Mouse (Mus musculus): ENCODE data around the gene Foxk1. TPM values are rescaled to one million over a fixed set of nuclear protein-coding genes. Genes with fewer than 3 reads are reported as not detected.

Gene Foxk1
- polyA plus RNA-seq (2012) = 0.77 and 0.91 TPM in 2 replicates

DNA sequence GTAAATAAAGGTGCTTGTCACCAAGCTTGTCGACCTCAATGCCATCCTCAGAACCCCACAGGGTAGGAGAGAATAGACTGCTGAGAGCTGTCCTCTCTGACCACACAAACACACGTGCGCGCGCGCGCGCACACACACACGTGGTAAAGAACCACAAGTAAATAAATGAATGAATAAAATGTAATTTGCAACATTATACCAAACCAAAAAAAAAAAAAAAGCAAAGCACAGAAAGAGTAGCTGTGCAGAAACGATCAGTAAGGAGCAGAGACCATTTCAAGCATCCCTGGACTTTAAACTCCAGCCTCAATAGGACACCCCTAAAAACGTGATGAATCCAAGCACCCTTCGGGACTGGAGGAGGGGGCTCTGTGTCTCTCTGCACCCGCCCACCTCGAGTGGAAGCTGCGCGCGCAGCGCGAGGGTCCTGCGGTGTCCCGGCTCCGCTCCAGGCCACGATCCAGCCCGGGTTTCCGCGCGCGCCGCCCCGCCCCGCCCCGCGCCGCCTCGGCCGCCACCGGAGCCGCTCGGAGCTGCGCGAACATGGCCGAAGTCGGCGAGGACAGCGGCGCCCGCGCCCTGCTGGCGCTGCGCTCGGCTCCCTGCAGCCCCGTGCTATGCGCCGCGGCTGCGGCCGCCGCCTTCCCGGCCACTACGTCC, at the start of gene Foxk1:
Foxk1 (plus strand) TSS at position 517 of the 660 bp plus-strand sequence.
- Histone ChIP-seq H3K4me1 (ENCODE audit: control insufficient read depth) (peaks cover 47% of the 10 kb centered on the region), H3K36me3 (ENCODE audit: control insufficient read depth) (peaks cover 14% of the 10 kb centered on the region), H3K27me3 (ENCODE audit: control insufficient read depth) (no peaks in the 10 kb centered on the region), H3K9me3 (ENCODE audit: control insufficient read depth, low read length) (no peaks in the 10 kb centered on the region), H3K4me3 (replicated peaks) (peak within 1 kb of the TSS; percentile 85)
- no peak for TF ChIP-seq TAL1 (IDR thresholded peaks at IDR 0.05; ENCODE audit: low read length)
- TF ChIP-seq GATA1 (IDR thresholded peaks at IDR 0.05; ENCODE audit: low read length) = no peak

- H3K4me3 ChIP-seq (replicated peaks) = no peak overlapping the region
- no peaks in the 10 kb centered on the region for H3K9me3 ChIP-seq (ENCODE audit: control insufficient read depth, low read length)
- TF ChIP-seq TAL1 (IDR thresholded peaks at IDR 0.05; ENCODE audit: low read length) = no peak
- TF ChIP-seq GATA1 (IDR thresholded peaks at IDR 0.05; ENCODE audit: low read length) = no peak
- H3K4me1 ChIP-seq (ENCODE audit: control insufficient read depth) = no peaks in the 10 kb centered on the region
- H3K36me3 ChIP-seq (ENCODE audit: control insufficient read depth) = no peaks in the 10 kb centered on the region
- H3K27me3 ChIP-seq (ENCODE audit: control insufficient read depth) = no peaks in the 10 kb centered on the region
These were observed 48.9 kb upstream of the Foxk1 start for GRCm38 (mm10) chr5:142352336-142352892.

GRCm38 (mm10) chr5:142355144-142355543, 46.2 kb upstream of the Foxk1 start:
- no peak overlapping the region for H3K4me3 ChIP-seq (replicated peaks)
- no peaks in the 10 kb centered on the region for H3K36me3 ChIP-seq (ENCODE audit: control insufficient read depth)
- H3K27me3 ChIP-seq (ENCODE audit: control insufficient read depth) = no peaks in the 10 kb centered on the region
- H3K4me1 ChIP-seq (ENCODE audit: control insufficient read depth) = no peaks in the 10 kb centered on the region
- no peak for TF ChIP-seq TAL1 (IDR thresholded peaks at IDR 0.05; ENCODE audit: low read length)
- no peak for TF ChIP-seq GATA1 (IDR thresholded peaks at IDR 0.05; ENCODE audit: low read length)
- H3K9me3 ChIP-seq (ENCODE audit: control insufficient read depth, low read length) = no peaks in the 10 kb centered on the region

DNA sequence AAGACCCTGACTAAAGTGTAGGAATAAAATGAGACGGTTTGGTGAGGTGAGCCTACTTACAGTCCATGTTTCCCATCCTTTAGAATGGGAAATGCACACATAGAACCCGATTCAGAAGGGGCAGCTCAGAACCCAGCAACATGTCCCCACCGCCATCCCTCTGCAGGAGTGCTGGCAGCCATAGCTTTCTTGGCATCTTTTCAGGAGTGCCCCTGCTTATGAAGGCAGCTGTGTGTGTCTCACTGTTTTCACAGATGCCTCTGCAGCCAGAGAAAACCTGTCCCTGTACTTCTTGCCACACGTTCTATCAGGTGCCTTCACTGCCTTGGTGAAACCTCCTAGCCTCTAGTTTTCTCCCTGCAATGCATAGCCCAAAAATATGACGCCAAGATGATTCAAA, 40.1 kb upstream of the Foxk1 start:
- Histone ChIP-seq H3K36me3 (ENCODE audit: control insufficient read depth) (no peaks in the 10 kb centered on the region), H3K9me3 (ENCODE audit: control insufficient read depth, low read length) (no peaks in the 10 kb centered on the region), H3K4me1 (ENCODE audit: control insufficient read depth) (peaks cover under 1% of the 10 kb centered on the region; the same call in 1 of the 2 replicates), H3K4me3 (replicated peaks) (no peak overlapping the region), H3K27me3 (ENCODE audit: control insufficient read depth) (no peaks in the 10 kb centered on the region)
- no peak for TF ChIP-seq TAL1 (IDR thresholded peaks at IDR 0.05; ENCODE audit: low read length)
- no peak for TF ChIP-seq GATA1 (IDR thresholded peaks at IDR 0.05; ENCODE audit: low read length)

GRCm38 (mm10) chr5:142362894-142363293, 38.4 kb upstream of the Foxk1 start:
- H3K4me1 ChIP-seq (ENCODE audit: control insufficient read depth) = peaks cover 15% of the 10 kb centered on the region
- no peak overlapping the region for H3K4me3 ChIP-seq (replicated peaks)
- H3K9me3 ChIP-seq (ENCODE audit: control insufficient read depth, low read length) = no peaks in the 10 kb centered on the region
- H3K27me3 ChIP-seq (ENCODE audit: control insufficient read depth) = no peaks in the 10 kb centered on the region
- no peak for TF ChIP-seq GATA1 (IDR thresholded peaks at IDR 0.05; ENCODE audit: low read length)
- TF ChIP-seq TAL1 (IDR thresholded peaks at IDR 0.05; ENCODE audit: low read length) = no peak
- no peaks in the 10 kb centered on the region for H3K36me3 ChIP-seq (ENCODE audit: control insufficient read depth)

DNA sequence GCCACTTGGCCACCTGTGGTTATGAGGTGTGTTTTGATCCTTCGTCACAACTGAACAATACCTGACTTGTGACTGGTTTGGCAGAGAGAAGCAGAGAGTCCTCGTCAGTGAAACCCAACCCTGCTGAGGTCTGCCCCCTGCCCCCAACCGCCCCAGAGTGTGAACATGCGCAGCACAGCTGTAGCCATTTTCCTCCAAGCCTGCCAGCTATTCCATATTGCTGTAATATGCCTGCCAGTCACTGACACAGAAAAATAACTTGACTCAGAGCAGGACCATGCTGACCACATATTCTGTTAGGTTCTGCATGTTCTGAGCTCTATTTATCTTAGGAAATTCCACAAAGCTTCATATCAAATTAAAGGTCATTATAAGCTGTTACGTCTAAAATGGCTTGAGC, 37.2 kb upstream of the Foxk1 start:
- peaks cover 26% of the 10 kb centered on the region for H3K4me1 ChIP-seq (ENCODE audit: control insufficient read depth)
- TF ChIP-seq TAL1 (IDR thresholded peaks at IDR 0.05; ENCODE audit: low read length) = no peak
- no peak for TF ChIP-seq GATA1 (IDR thresholded peaks at IDR 0.05; ENCODE audit: low read length)

DNA sequence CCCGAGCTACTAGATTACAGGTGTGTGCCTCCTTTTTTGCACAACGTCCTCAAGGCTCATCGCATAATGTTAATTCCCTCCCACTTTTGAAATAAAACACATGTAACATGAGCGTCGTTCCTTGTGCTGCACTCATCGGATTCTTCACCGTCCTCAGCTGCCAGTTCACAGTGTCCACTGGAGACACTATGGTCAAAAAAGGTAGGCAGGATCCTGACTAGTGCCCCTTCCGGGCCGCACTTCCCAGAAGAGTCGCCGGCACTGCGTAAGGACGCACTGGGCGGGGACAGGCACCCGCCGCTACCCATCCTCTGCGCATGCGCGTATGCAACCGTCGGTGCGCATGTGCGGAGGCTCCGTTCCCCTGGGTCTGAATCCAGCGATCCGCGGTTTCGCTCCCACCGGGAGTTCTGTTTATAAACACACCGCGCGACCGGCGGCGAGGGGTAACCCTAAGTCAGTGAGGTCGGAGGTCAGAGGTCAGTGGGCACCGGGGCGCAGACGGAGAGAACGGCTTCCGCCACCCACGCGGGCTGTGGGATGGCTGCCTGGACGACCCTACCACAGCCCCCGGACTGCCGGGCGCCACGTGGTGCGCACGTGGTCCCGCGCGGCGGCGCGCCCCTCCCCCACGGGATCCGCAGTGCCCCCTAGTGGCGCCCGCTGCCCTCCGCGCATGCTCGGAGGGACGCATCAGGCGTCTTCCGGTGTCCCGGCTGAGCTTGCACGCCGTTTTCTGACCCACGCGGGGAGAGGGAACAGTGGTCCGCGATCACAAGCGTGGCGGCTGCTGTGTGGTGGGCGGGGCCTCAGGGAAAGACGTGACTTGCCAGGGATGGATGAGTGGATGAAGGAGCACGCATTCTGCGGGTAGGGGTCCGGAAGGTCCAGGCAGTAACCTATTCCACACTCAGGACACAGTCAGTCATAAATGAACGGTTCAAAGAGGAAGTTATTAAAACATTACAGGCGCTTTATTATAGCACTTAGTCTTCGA, 33.9 kb upstream of the Foxk1 start:
- TF ChIP-seq GATA1 (IDR thresholded peaks at IDR 0.05; ENCODE audit: low read length) = no peak
- no peak for TF ChIP-seq TAL1 (IDR thresholded peaks at IDR 0.05; ENCODE audit: low read length)
- H3K4me3 ChIP-seq (replicated peaks) = peak overlapping the region; percentile 85

More for the DNA sequence above, 37.2 kb upstream of the Foxk1 start:
- Histone ChIP-seq H3K36me3 (ENCODE audit: control insufficient read depth) (no peaks in the 10 kb centered on the region), H3K4me3 (replicated peaks) (no peak overlapping the region), H3K9me3 (ENCODE audit: control insufficient read depth, low read length) (no peaks in the 10 kb centered on the region), H3K27me3 (ENCODE audit: control insufficient read depth) (no peaks in the 10 kb centered on the region)

GRCm38 (mm10) chr5:142368122-142368521, 33.2 kb upstream of the Foxk1 start:
- no peak for TF ChIP-seq TAL1 (IDR thresholded peaks at IDR 0.05; ENCODE audit: low read length)
- TF ChIP-seq GATA1 (IDR thresholded peaks at IDR 0.05; ENCODE audit: low read length) = no peak
- H3K27me3 ChIP-seq (ENCODE audit: control insufficient read depth) = no peaks in the 10 kb centered on the region
- peak overlapping the region; percentile 85 for H3K4me3 ChIP-seq (replicated peaks)
- no peaks in the 10 kb centered on the region for H3K9me3 ChIP-seq (ENCODE audit: control insufficient read depth, low read length)
- no peaks in the 10 kb centered on the region; the same call in 1 of the 2 replicates for H3K36me3 ChIP-seq (ENCODE audit: control insufficient read depth)
- H3K4me1 ChIP-seq (ENCODE audit: control insufficient read depth) = peaks cover 31% of the 10 kb centered on the region

More for the DNA sequence above, 33.9 kb upstream of the Foxk1 start:
- Histone ChIP-seq H3K4me1 (ENCODE audit: control insufficient read depth) (peaks cover 31% of the 10 kb centered on the region), H3K27me3 (ENCODE audit: control insufficient read depth) (no peaks in the 10 kb centered on the region), H3K9me3 (ENCODE audit: control insufficient read depth, low read length) (no peaks in the 10 kb centered on the region), H3K36me3 (ENCODE audit: control insufficient read depth) (no peaks in the 10 kb centered on the region; the same call in 1 of the 2 replicates)

All from erythroblast, embryonic 14.5 days (primary cell).